Mouse (Mus musculus) adipocyte (in vitro differentiated cells): ENCODE measurements around the gene Vgll4.
A peak's percentile ranks its signal among the peaks of the same experiment; 100 is the strongest.

Source experiments
- DNase-seq: peaks from one replicate; pipeline ENCODE4 v3.0.0-alpha.2; 2016; ENCODE audit warnings: low spot score

The Vgll4 gene

DNA sequence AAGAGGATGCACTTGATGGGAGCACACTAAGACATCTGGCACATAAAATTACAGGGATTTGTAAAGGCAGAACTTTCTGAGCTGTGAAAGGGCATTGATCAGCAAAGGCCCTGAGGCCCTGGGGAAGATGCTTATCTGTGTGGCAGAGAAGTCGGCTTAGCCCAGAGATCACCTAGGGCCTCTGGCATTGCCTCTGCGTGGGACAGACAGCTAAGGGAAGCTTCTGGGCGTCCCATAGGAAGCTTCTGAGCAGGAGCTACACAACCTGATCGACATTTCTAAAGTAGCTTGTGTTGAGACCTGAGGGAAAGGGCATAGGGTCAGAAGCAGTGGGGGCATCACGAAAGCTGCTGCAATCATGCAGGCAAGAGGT lies 32.9 kb downstream of the Vgll4 start:
- DNase-seq, result no peak

DNA sequence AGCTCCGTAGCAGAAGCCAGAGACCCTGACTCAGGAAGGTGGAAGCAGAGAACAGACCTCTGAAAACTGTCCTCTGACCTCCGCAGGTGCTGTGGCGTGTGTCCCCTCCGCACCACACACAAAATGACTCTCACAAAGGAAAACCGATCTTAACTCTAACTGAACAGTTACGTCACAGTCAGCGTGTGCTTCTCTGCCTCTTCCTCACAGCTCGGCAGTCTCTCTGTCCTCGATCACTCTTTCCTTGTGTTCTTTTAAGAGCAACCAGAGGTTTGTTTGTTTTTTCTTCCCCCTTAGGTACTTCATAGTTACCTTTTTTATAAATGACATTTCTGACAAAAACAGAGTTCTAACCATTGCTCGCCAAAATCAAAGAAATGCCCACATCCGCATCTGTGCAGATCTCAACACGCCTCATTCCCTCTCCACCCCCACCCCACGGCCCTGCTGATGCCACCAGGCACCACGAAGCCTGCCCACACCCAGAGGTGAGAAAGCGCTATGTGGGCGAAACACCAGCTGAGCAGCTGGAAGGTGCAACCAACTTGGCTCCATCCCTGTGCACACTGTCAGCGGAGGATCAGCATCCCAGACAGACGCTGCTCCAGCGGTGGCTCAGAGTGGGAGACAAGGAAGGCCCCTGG lies 33.4 kb downstream of the Vgll4 start:
- no peak for DNase-seq

GRCm38 (mm10) chr6:114935362-114935761 lies 34.4 kb downstream of the Vgll4 start:
- no peak for DNase-seq

- DNase-seq, result no peak
Observed at GRCm38 (mm10) chr6:114934045-114934444, 35.7 kb downstream of the Vgll4 start.

GRCm38 (mm10) chr6:114932991-114933392 lies 36.8 kb downstream of the Vgll4 start:
- DNase-seq, result no peak

GRCm38 (mm10) chr6:114932116-114932500 lies 37.7 kb downstream of the Vgll4 start:
- no peak for DNase-seq

- DNase-seq, result no peak
Observed at GRCm38 (mm10) chr6:114931212-114932115, 38.3 kb downstream of the Vgll4 start.

DNA sequence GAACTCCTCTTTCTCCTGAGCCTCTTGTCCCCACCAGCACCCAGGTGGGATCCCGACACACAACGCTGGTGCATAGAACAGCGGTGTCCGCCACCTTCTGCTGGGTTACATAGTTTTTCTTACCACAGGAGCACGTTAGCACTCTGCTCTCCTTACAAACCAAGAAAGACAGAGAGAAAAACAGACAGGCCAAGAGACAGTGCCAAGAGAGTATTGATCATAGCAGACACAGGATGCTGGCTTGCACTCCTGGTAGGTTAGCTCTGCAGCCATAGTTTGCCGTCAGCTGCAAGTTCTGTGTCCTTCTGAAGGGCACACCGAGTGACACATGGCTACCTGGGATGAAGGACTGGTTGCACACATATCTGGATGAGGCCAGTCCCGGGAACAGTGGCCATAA lies 39.1 kb downstream of the Vgll4 start:
- DNase-seq, result peak; percentile 8

- peak; percentile 74 for DNase-seq
Observed at GRCm38 (mm10) chr6:114930038-114930591, 39.7 kb downstream of the Vgll4 start.

DNA sequence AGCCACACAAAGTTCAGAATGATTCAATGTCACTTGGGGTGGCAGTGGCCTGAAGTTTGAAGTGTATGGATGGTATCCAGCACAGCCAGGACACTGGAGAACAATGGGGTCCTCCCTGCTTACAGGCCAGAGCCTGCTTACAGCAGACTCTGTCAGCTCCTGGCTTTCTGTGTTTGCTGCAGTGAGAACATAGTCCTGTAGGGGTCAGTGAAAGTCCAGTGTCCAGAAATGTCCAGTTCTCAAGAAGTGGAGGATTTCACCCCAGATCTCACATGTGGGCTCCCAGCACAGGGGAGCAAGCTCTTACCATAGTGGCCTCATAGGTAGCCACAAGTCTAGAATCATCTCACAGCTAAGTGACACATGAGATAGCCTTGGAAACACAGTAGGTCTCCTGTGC lies 40.4 kb downstream of the Vgll4 start:
- DNase-seq, result peak; percentile 85

DNA sequence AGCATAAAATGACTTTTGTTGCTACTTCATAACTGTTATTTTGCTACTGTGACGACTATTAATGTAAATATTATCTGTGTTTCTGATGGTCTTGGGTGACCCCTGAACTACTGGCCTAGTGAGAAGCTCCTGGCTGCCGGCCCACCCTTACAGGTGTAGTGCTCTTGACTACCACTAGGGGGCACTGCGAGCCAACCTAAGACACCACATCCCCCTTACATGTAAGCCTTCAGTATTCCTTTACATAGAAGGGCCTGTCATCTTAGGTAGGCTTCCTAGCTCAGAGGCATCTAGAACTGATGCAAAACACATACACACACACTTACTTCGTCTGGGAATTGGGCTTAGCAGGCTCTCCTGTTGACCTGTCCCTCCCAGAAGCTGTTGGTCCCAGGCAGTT lies 41.3 kb downstream of the Vgll4 start:
- peak; percentile 85 for DNase-seq

- no peak for DNase-seq
Observed at GRCm38 (mm10) chr6:114927400-114927799, 42.4 kb downstream of the Vgll4 start.

DNA sequence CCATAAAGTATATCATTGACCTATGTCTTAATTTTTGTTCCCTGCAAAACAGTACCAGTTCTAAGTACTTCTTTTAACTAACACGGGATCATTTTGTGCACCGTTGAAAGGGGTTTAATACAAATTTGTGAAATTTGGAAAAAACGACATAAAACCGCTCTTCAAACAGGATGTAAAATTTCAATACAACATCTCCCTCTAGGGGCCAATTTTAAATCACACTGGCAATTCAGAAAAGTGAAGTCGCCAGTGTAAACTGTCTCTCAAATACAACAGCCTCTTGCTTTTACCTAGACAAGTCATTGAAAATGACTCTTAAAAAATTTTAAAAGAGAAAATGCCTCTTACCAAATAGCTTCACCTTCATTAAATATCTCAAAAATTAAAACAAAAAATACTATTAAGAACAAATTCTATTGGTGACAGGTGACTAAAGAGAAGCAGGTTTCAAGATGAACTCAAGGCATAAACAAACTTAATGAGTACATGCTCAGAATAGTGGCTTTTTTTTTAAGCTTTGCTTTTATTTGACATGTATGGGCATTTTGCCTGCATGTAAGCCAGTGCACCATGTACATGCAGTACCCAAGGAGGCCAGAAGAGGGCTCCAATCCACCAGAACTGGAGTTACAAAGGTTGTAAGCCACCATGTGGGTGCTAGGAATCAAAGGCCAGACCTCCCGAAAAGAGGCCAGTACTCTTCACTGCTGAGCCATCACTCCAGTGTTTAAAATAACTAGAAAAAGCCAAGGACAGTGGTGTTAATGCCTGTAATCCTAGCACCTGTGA lies 43.2 kb downstream of the Vgll4 start:
- peak; percentile 81 for DNase-seq

DNA sequence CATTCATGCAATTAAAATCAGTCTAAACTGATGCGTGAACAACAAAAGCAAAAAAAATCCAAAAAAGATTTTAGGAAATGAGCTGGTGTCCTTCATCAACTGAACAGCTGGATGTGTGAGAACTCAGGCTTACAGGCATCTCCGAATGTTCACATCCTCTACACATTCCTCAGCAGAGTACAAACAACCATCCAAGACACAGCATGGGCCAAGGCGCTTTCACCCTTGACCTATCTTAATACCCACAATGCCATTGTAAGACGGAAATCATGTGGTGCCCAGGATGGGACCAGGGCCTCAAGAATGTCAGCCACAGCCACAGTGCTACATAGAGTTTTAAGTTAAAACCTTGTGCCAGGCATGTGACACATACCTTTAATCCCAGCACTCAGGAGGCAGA lies 44.6 kb downstream of the Vgll4 start:
- no peak for DNase-seq

DNA sequence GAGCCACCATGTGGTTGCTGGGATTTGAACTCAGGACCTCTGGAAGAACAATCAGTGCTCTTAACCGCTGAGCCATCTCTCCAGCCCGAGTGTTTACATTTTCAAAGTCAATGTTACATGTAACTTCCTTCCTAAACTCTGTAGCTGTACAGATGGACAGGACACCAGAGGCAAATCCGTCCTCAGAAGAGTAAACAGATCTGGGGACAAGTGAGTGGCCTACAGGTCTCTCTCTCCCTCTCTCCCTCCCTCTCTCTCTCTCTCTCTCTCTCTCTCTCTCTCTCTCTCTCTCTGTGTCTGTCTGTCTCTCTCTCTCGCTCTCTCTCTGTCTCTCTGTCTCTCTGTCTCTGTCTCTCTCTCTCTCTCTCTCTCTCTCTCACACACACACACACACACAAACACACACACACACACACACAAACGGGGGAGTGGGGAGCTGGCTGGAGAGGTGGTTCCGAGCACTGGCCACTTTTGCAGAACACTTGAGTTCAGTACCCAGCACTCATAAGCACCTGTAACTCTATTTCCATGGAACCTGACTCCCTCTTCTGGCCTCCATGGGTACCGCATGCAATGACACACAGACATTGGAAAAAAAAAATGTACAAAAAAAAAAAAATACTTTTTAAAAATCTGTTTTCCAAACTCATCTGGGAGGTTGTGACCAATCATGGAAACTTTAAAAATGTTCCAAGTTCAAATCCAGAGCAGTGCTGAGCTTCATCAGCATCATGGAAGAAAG lies 47.3 kb downstream of the Vgll4 start:
- peak; percentile 69 for DNase-seq

GRCm38 (mm10) chr6:114921632-114922354 lies 48.0 kb downstream of the Vgll4 start:
- DNase-seq, result peak; percentile 96

GRCm38 (mm10) chr6:114920523-114921445 lies 49.0 kb downstream of the Vgll4 start:
- DNase-seq, result peak; percentile 68

- peak; percentile 71 for DNase-seq
Observed at GRCm38 (mm10) chr6:114919670-114920313, 50.0 kb downstream of the Vgll4 start.

GRCm38 (mm10) chr6:114918994-114919393 lies 50.8 kb downstream of the Vgll4 start:
- peak; percentile 53 for DNase-seq
